Mouse (Mus musculus) liver, embryonic 14.5 days (tissue): ENCODE results near the gene Entpd7.

ENCODE experiments used
- CTCF ChIP-seq: IDR thresholded peaks from 2 replicates; pipeline ENCODE4 v1.5.1; 2016; ENCODE audit warnings: antibody characterized with exemption, low read depth, control low read depth
- EP300 ChIP-seq: IDR thresholded peaks from 2 replicates; pipeline ENCODE4 v1.6.1; 2016; ENCODE audit warnings: antibody characterized with exemption, low read depth

DNA sequence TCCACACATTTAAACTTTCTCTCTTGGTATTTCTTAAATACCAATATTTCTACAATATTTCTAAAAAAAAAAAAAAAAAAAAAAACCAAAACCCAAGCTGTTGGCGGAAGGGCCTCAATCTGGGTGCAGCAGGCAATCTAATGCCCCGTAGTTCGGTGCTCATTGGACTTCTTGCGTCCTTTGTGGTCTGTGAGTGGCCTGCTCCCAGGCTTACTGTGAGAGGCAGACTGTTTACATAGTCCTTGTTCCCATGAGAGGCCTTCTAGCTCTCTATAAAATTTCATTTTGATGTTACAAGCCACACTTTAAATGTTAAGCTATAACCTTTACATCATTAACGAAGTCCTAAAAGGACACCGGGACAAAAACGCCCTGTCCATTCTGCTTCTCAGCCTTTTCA, 18.7 kb downstream of the Entpd7 start:
- TF ChIP-seq CTCF (no peak), EP300 (no peak)
